Mouse (Mus musculus): ENCODE measurements around the gene Sh3bgrl2.
"Not testable (repeated sequence)": the region's sequence is repeated elsewhere in the genome, so short reads cannot be mapped to it uniquely, and the experiment has no call there.

Sh3bgrl2 gene

DNA sequence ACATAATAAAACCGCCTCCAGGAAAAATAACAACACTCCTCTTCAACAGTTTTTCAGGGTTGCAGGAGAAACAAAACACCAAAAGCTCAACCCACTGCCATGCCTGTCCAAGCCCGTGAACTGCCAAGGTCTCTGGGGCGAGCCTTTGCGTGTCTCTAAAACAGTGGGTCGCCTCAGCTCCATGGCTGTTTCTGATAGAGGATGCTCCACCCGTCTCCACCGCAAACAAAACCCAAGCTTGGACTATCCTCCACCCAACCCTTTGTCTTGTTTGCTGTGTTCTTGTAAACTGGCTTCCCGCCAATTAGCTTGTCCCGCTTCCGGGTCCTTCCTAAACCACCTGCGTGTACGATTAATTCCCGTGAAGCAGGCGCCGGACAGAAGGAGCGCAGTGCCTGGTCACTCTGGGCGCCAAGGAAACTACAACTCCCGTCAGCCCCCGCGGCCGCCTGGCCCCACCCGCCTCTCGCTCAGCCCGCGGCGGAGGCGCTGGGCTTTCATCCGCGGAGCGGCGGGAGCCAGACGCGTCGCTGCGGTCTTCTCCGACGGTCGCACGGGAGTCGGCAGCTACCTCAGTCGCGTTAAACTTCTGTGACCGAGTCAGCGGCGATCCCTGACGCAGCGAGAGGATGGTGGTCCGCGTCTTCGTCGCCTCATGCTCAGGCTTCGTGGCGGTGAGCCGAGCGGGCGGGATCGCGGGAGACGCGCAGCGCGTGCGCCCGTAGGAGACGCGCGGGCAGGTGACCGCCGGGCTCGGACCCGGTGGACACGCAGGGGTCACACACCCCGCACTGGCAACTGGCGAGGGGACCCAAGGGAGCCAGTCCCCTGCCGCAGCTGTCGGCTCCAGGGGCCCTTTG, at the start of gene Sh3bgrl2:
Gene Sh3bgrl2, plus strand, starts transcription at position 498 of the 860 bp plus-strand sequence.
- peak; percentile 47 for DNase-seq

DNA sequence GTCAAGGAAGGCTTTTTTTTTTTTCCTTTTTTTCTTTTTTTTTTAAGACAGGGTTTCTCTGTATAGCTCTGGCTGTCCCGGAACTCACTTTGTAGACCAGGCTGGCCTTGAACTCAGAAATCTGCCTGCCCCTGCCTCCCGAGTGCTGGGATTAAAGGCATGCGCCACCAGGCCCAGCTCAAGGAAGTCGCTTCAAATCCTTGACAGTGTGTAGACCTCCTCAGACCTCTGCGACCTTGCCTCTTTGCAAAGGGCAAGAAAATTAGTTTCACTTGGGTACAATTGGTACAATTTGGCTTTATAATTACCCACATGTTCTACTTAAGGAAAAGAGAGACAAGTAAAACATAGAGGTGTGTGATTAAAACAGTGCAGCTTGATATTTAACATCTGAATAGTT, 29.0 kb upstream of the Sh3bgrl2 start:
- DNase-seq, result not testable (repeated sequence)

DNA sequence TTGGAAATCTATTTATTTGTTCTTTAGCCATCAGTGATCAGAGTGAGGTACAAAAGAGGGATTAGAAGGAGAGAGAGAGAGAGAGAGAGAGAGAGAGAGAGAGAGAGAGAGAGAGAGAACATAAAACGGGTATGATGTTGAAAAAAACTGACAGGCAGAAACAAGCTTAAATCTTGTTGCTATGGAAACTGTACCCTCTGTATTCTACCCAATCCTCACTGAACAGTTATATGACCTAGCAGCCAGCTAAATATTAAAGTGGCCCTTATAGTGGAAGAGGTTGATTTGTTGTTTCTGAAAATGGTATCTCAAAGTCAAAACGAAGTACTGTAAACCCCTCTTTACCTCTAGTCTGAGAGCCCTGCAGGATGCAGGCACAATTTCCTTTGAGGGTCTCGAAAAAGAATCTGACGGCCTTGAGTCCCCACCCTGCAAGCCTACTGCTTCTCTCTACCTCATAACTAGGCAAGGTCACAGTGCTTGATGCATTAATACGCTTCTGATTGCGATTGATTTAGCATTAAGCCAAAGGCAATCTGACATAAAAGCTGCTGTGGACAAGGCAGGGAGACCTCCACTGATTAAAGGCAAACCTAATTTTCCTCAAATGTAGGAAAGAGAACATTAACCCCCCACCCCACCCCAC, 28.5 kb upstream of the Sh3bgrl2 start:
- no peak for DNase-seq

DNA sequence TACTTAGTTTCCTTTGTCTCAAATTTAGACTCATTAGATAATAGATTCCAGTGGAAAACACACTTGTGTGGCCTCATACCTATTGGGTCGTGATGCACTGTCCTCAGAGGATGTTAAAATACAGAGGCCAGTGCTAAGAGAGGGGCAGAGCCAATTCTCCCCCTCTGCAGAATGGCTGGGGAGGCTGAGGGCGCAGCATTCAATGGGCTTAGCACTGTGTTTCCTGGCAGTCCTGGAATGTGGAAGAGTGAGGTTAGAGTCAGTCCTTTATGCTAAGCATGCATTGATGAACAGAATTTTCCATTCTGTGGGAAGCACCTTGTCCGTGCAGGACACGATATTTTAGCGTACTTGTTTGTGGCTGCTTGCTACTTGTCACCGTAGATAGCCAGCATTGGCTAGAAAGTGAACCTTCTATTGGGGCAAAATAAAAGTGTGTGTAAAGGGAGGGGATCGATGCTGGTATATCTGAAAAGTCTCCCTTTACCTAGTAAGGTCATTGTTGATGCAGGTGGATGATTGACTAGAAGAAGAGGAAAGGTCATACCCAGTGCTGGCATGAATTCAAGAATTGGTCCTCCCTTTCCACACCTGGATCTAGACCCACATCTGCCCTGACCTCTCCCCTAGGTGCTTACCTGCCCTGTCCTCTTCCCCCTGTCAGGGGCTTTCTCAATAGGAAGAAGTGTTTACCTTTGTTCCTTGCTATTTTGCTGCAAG, 20.6 kb upstream of the Sh3bgrl2 start:
- no peak for DNase-seq

- DNase-seq, result no peak
Observed at GRCm38 (mm10) chr9:83533044-83533769, 14.9 kb upstream of the Sh3bgrl2 start.

GRCm38 (mm10) chr9:83536959-83537358, 11.2 kb upstream of the Sh3bgrl2 start:
- no peak for DNase-seq

DNA sequence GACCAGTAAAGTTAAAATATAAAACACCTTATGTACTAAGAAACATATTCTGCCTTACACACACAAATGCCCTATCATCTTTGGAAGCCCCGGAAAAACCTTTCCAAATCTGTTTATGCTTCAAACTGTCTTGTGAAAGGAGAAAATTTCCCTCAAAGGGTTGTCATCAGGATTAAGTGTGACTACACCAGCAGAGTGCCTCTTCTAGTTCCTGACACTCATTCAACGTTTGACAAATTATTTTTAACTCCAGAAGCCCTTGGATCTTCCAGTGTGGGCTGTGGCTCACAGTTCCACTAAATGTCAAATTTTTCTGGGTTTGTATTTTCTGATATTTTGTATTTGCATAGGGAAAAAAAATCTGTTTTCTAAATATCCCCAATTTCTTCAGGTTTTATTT, 10.6 kb upstream of the Sh3bgrl2 start:
- DNase-seq, result no peak

GRCm38 (mm10) chr9:83537921-83538536, 10.1 kb upstream of the Sh3bgrl2 start:
- DNase-seq, result no peak

- DNase-seq, result no peak
Observed at GRCm38 (mm10) chr9:83539809-83540491, 8.2 kb upstream of the Sh3bgrl2 start.

GRCm38 (mm10) chr9:83540492-83540857, 7.7 kb upstream of the Sh3bgrl2 start:
- DNase-seq, result no peak

- DNase-seq, result no peak
Observed at GRCm38 (mm10) chr9:83540975-83541374, 7.2 kb upstream of the Sh3bgrl2 start.

GRCm38 (mm10) chr9:83545240-83545639, 2.9 kb upstream of the Sh3bgrl2 start:
- no peak for DNase-seq

DNA sequence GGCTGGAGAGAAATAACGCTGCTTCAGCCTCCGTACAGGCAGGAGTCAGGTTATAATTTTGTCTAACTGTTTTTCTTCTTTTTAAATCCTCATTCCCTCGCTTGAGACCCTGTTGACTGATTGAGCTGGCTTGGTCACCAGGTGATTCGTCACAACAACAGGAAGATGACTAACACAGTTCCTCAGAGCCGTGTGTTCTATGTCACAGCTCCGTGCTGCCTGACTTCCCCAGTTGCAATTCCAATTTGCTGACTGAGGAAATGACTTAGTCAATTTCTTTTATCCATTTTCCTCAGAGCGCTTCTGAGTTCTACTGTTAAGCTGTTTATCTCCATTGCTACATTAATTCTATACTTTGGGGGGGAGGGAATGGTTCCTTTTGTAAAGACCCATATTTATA, 1.8 kb upstream of the Sh3bgrl2 start:
- DNase-seq, result no peak

- DNase-seq, result no peak
Observed at GRCm38 (mm10) chr9:83547229-83547628, 898 bp upstream of the Sh3bgrl2 start.

DNA sequence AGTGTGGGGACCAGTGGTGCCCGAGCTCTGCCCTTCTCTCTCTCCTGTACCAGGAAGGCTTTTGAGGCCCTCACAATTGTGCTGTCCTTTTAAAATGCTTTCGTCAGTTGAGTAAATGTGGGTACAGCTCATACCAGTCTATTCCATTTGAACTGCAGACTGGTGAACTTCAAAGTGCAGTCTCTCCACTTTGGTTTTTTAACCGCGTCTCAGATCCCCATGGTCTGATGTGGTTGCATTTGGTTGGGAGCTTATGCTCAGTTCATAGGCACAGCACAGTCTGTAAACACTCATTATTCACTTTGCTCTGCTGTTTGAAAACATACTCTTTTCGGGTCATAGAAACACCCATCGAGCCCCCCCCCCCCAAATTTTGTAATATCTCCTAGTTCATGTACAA, 1.7 kb downstream of the Sh3bgrl2 start:
- peak; percentile 30 for DNase-seq

GRCm38 (mm10) chr9:83551116-83551515, 3.0 kb downstream of the Sh3bgrl2 start:
- DNase-seq, result no peak

DNA sequence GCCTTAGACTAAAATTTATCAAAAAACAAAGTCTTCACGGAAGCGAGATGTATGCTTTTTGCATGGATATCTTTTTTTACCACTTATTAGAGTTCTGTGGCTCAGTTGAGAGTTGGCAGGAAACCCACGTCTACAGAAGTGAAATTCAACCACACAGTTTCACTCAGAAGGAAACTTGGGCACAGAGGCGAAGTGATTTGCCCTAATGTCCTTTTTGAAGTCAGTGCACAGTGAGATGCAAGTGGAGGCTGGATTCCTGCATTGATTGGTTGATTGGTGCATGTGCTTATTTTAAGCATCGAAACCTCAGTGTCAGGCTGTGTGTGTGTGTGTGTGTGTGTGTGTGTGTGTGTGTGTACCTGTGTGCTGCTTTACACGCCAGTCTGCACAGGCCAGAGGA, 3.5 kb downstream of the Sh3bgrl2 start:
- DNase-seq, result no peak

- DNase-seq, result no peak
Observed at GRCm38 (mm10) chr9:83555580-83555979, 7.5 kb downstream of the Sh3bgrl2 start.

DNA sequence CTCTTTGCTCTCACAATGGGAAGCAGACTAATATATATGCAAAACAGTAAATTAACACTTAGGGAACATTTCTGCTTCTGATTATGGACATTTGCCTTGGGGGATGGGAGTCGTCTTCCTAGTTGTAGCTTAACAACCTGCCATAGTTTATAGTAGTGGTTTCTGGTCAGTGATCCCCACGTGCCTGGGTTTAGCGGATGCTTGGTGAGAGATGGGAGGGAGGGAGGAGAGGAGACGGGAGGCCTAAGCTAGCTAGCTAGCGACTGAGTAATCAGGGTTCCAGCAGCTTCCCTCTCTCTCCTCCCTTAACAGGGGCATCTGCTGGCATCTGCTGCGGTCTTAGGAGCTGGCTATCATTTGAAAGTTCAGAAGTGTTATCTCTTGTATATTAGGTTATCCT, 8.1 kb downstream of the Sh3bgrl2 start:
- no peak for DNase-seq

DNA sequence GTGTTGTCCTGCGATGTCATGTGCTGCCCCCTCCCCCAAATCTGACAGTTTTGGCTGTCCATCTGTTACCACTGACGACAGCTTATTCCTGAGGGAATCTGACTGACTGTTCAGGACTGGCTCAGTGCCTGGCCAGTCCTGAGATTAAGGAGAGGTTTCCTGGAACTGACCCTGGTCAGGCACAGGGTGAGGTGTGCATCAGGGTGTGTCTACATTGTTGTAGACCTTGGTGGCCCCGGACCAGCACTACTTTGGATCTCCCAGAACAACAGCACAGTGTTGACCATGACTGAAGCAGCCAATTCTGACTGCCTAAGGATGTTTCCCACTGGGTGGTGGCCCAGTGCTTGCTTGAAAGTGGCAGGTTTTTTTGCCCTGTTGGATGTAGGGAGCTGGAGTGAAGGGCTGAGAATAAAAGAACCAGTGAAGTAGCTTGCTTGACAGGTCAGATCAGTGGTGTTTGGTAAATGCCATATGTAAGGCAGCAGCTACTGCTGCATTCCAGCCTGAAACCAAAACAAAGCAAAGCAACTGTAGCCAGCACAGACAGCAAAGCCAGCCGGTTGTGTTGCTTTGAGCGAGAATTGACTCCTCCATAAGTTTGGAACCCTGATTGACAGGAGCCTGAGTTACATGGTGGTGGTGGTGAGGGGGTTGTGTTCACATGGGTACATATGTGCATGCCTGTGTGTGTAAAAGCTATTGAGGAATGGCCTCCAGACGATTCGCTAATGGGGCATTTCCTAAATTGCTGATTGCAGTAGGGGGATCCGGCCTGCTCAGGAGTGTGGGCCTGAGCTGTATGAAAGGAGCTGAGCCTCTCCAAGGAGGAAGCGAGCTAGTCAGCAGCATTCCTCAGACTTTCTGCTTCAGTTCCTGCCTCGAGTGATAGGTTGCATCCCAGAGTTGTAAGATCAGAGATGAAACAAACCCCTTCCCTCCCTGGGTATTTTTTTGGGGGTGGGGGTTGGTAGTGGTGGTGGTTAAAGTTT, 8.9 kb downstream of the Sh3bgrl2 start:
- DNase-seq, result no peak

DNA sequence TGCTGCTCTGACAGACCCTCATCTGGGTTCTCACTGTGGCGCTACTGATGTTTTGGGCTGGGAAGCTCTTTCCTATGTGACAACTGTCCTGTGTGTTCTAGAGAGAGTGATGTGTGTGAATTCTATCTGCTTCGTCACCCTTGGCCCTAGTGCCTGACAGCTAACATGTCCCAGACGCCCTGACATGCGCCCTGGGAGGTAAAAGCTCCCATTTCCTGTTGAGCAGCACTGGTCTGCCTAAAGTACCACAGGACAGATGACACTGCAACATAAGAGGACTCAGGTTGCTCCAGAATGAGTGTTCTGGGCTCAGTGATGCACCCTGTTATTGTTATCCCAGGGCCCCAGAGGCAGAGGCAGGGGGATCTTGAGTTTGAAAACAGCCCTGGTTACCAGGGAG, 12.5 kb downstream of the Sh3bgrl2 start:
- no peak for DNase-seq

All from thymus, postnatal 25 days (tissue).